Mouse (Mus musculus) R1 (cell line): ENCODE results near the gene Mmp28.

ENCODE experiments used
- DNase-seq: peaks from one replicate; pipeline ENCODE4 v3.0.0-alpha.2; 2018; ENCODE audit warnings: low read depth, low spot score

Gene Mmp28

DNA sequence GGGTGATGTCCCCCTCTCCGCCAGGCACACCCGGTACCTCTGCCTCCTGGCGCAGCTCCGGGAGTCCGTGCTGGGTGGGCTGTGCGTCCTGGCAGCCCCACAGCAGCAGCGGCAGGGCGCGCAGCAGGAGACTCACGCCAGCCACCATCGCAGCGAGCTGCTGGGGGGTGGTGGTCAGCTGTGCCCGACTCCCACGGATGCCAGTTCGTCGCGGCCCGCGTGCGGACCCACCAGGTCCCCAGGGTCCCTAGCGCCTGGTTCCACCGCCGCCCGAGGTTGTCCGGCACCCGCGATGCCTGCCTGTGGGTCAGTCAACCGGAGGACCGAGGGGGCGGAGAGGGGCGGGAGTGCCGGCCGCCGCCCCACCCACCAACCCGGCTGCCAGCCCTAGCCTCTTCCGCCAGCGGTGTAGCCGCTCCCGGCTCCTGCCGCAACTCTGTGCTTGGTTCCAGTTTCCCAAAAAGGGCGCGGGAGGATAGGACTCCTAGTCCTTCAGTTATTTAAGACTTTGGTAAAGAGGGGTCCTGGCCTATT lies at the start of gene Mmp28:
Gene Mmp28 (minus strand): TSS at position 361 of the 534 bp plus-strand sequence.
- DNase-seq, result peak; percentile 23

DNA sequence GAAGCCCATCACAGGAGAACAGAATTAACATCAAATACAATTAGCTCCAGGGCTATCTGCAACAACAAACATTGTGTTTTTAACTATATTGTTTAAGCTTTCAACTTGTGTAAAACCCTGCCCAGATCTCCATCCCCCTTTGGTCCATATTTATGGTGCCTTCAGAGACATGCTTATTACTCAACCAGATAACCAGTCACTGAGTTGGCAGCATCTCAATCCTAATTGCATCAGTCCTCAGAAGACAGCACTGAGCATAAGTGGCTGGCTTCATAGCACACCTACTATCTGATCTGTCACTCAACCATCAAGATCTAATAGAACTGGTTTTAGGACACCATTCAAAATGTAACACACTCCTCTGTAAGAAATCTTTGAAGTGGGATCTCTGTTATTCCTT lies 46.6 kb upstream of the Mmp28 start:
- DNase-seq, result no peak

DNA sequence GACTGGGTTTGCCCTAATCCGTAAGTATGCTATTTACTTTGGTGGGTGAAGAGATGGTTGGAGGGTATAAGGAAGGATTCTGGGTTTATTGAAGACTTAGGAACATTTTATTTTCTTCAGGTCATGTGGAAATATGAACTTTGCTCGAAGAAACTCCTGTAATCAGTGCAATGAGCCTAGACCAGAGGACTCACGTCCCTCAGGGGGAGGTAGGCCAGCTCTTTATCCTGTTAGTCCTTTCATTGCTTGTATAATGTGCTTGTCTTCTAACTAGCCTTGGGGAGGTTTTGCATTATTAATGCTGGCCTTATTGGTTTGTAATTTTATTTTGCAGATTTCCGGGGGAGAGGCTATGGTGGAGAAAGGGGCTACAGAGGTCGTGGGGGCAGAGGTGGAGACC lies 41.4 kb upstream of the Mmp28 start:
- no peak for DNase-seq

DNA sequence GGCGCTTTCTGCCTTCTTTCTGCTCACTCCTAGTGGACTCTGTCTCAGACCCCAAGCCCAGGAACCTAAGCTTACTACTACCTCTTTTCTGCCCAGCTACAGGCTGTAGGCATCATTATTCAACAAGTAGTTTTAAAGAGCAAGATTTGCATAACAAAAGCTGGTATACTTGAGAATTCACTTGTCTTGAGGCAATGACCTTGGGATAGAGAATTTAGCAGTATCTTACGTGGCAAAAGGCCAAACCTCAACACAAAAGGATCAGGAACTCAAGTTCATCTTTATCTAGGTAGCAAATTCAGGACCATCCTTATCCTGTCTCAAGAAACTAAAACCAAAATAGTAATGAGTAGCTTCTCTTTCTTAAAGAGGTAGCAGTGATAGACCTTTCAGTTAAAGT lies 32.7 kb upstream of the Mmp28 start:
- DNase-seq, result peak; percentile 95

DNA sequence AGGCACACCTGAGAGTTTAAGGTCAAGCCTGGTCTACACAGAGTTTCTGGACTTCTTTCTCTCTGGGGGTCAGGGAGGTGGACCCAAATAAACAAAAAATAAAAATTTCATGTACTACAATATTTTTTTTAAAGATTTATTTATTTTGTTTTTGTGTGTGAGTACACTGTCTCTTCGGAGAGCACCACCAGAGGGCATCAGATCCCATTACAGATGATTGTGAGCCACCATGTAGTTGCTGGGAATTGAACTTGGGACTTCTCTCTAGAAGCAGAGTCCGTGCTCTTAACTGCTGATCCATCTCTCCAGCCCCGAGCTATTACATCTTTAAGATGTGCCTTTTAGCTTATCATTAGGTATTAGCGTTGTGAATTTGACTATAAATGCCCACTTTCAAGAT lies 28.6 kb upstream of the Mmp28 start:
- DNase-seq, result peak; percentile 51

DNA sequence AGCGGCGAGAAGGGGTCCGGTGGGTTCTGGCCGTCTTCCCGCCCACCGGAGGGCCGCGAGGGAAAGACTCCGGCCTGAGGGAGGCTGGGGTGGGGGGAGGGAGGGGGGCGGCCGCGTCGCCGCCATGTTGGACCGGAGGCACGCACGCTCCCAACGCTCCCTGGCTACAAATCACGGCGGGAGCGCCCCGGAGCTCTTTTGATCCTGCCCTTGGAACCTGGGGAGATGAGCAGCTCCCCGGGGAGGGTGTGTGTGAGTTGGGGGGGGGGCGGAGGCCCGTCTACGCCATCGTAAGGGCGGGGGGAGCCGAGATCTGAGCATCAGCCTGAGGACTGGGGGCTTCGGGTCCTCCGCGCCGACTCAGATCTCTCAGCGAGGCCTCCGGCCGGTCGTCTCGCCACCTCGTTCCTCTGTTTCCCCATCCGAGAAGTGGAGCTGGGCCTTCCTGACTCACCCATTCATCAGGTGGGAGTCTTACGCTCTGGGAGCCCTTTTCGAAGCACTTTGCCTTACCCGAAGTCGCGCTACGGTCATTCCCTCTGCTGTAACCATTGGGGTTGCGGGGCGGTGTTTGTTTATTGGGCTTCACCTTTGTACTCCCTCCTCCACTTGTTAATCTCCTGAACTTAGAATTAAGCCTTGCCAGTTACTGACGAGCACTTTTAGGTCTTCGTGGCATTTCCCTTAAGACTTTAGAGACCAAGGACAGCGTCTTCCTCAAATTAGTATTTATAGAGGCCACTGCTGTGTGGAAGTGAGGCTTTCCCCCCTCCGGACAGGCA lies 10.6 kb upstream of the Mmp28 start:
- peak; percentile 55 for DNase-seq

DNA sequence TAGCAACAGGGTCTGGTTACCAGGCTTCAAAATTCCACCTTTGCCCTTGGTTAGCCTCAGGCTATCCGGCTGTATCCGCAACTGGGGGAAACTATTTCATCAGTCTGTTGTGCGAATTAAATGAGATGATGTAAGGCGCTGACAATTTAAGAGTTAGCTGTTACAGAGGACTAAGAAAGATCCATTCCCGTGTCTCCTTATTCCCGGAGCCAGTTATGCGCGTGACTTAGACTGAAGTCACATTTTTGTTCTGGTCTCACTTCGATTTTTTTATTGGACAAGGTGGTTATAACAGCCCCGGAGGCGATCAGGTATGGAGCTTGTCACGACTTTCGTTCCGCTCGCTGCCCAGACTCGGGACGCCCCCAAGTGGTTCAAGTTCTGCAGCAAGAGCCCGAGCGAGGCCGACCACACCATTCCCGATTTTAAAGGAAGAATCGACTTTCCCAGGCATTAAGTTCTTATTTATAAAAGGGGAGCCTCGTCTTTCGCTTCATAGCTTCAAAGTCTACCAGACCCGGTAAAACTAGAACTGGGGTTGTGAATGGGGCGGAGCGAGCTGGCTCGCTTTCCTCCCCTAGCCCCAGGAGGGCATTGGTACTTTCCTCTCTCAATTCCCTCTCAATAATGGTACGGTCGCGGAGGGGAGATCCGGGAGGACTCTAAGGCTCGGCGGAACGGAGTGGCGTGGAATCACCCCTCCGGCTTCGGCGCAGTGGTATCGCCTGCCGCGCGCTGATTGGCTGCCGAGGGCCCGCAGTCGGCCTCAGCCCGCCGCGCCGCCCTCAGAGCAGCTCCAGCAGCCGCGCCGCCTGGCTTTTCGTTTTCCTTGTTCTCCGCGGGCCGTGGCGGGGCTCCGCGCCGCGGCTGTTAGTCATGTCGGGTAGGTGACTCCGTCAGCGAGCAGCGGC lies 9.7 kb upstream of the Mmp28 start, which contains the start of gene Taf15:
Gene Taf15 (plus strand): TSS at position 763 of the 911 bp plus-strand sequence.
- DNase-seq, result peak; percentile 100

DNA sequence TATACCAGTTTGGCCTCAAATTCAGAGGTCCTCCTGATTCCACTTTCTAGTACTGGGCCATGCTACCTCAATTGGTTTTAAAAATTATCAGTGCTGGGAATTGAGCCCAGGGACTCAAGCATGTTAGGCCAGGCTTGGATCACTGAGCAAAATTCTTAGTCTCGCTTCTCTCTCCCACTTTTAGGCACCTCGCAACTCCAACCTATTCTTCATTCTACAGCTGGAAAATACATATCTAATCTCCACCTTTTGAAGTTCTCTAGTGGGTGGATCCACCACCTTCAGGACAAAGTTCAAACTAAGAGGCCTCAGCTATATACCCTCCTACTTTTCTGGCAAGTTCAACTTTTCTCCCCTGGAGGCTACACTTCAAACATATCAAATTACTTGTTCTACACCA lies 8.9 kb upstream of the Mmp28 start:
- no peak for DNase-seq

DNA sequence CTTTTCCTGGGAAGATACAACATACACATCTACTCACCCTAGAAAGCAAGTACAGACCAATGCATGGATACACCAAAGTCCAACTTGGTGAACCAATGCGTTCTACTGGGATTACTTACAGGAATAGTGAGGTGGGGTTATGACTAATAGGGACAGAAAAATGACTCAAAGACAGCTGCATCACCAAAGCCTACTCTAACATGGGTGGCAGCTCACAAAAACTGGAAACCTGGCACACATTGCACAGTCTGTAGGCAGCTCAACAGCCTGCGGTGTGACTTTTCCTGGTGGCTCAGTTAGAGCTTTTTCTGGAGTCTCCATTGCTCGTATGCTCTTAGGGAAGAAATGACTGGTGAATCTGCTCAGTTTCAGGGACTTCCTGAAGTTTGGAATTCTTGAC lies 5.9 kb upstream of the Mmp28 start:
- no peak for DNase-seq

DNA sequence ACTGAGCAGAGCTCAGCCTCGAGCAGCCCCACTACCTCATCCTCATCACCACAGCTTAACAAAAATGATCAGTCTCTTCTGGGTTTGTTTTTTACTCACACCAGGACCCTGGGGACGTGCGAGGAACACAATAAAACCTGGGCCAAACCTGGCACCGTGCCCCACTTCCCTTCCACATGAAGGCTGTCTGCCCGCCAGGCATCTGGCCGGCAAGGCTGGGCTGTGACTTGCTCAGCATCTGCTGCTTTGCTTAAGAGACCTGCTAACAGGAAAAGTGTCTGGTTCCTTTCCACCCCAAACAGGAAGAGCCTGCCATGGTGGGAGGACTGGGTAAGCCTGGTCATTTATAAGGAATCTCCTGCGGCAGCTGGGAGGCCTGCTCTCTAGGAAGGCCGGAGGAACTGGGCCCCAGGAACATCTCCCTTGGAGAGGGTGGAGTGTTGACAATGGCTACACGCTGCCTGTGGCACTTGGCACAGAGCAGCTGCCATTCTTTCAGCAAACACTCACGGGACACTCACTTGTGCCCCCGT lies 4.3 kb upstream of the Mmp28 start:
- no peak for DNase-seq

DNA sequence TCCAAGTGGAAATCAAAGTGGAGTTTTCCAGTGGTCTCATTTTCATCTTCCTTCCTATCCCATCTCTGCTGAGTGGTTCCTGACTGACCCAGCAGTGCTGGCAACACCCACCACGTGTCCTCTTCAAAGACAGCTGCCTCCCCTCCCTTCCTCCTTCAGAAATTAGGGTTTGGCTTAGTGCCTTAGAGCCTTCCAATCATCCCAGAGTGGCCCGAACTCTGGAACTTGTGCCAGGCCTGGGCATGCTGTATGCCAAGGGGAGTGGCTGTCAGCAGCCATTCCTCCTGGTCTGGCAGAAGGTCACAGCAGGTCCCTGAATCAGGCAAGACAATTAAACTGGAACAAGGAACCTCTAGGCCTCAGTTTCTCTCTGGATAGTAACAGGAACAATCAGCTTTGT lies 3.1 kb upstream of the Mmp28 start:
- no peak for DNase-seq

DNA sequence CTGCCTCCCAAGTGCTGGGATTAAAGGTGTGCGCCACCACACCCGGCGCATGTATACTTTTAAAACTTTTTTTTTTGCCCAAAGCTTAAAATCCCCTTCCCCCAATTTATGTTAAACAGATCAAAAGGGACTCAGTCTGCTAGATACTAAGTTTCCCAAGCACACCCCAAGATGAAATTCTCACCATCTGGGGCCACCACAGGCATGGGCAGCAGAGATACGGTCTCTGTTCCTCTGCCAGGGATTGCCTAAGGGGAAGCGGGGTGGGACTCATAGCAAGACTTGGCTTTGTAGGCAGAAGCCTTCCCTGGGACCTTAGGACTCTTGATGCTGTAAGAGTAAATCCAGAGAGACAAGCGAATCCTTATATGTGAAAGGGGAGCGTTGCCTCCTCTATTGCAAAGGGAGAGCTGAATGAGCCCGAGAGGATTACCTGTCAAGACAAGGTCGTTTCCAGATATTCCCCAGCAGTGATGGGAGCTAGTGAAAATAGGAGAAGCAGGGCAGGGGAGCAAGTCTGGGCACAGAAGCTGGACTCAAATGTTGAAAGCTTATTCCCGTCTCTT lies 1.3 kb downstream of the Mmp28 start:
- no peak for DNase-seq

DNA sequence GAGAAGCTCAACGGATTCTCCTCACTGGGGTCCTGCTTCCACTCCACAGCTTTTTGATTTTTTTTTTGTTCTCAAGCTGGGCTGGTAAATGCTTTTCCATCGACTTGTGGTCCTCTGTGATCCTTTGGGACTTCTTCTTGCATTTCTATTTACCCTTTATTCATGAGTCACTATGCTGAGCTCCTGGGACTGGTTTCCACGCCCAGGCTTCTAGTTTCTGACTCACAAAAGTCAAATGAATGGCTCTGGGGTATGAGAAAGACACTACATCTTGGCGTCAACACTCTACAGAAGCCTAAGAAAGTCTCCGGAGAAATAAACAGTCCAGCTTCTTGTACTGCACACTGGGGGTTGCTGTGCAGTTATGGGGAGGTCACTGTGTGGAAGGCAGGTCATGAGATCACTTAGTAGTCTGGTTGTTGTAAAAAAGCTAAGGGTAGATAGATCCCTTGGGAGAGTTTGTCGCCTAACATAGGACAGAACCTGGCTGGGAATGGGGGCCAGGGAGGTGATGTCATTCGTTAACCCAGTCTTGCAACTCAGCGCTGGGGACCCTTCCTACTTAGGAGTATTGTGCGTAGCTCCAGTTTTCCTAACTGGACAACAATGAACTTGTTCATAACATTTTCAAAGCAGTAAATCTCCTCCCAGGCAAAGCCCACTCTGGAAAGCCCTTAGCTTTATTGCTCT lies 4.8 kb downstream of the Mmp28 start:
- no peak for DNase-seq

DNA sequence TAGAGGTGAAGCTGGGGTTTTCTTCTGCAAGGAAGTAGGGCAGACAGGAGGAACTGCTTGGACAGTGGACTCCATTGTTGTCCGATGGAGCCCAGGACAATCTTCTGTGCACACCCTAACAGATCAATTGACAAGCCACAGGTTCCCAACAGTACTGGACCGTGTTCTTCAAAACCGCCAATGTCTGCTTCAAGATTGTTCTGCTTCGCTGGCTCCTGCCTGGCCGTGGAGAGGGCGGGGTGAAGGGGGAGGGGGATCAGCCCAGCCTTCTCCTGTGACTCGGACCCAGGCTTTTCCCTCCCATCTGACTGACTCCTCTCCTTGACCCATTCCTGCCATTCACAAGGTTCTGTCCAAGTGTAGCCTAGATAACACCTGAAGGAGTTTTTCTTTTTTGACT lies 5.6 kb downstream of the Mmp28 start:
- DNase-seq, result no peak

DNA sequence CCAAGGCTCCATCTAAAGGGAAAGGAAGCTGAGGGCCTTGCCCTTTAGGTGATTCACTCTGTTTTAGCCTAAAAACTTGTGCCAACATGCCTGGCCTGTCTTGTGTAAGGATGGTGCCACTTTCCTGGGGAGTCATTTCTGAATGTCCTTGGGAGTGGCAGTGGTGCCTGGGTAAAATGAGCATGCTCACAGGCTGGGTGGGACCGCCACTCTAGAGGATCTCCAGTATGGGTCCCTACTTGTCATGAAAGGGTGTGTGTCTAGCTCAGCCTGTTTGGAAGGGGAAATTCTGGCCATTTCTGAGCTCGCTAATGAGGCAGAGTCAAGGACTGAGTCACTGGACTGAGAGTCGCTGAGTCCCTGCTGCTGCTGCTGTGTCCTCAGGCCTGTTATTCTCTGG lies 7.3 kb downstream of the Mmp28 start:
- DNase-seq, result no peak

DNA sequence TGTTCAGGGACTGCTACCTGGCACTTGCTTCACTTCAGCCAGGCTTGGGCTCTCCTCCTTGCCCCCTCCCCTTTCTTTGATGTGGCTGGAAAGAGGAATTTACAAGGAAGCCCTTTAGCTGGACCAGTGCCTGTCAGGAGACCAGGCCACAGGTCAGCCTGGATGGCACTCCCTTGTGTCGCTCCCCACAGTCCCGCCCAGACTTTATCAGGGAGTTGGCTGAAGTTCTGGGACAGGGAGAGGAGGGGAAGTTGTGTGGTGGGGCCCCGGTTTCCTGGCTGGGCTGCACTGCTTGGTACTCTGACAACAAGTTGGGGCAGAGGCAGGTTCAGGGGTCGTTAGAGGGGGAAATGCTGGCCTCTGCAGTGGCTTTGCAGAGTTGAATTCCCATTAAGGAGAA lies 8.3 kb downstream of the Mmp28 start:
- DNase-seq, result no peak

DNA sequence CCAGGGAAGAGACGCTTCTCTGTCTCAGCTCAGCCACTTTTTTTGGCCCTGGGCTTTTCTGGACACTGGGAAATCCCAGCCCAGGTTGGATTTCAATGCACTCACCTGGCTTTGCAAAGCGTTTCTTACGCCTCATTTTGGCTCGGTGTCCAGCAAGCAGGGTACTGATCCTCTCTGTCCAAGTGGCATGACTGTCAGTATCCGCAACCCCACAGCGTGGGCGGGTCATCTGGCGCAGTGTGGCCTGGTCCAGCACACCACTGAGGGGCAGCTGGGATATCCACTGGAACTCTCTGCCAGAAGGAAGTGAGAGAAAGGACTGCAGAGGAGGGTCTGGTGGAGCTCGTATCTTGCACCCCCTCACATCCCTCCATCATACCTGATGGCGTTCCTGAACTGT lies 11.6 kb downstream of the Mmp28 start:
- no peak for DNase-seq

DNA sequence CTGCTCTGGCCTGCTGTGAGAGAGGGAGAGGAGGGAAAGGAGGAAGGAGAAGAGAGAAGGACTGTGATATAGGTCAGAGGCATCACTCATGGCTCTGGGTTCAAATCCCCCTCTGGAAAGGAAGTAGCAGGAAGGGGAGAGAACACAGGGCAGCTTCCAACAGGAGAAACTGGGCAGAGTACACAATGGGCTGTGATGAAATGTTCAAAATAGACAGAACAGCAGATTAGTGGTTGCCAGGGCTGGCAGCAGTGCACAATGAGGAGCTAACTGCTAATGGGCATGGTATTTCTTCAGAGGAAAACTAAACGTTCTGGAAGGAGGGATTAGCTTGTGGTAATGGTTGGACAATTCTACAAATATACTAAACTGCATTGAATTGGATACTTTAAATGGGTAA lies 12.3 kb downstream of the Mmp28 start:
- no peak for DNase-seq

DNA sequence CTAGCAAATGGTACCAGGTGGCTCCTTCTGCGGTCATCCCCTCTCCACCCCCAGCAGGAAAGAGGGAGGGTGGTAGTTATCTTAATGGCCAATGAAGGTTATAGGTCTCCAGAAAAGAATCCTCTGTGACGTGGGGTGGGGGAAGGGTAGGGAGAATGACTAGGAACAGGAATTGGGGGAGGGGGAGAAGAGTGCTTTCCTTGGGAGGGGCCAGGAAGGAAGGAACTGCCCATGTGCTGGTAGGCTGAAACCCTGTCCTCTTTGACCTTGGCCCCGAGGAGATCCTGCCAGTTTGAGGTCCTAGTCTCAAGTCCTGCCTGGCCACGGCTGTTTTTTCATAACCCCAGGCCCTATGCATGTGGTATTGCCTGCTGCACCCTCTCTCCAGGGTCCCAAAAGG lies 13.6 kb downstream of the Mmp28 start:
- DNase-seq, result peak; percentile 90

DNA sequence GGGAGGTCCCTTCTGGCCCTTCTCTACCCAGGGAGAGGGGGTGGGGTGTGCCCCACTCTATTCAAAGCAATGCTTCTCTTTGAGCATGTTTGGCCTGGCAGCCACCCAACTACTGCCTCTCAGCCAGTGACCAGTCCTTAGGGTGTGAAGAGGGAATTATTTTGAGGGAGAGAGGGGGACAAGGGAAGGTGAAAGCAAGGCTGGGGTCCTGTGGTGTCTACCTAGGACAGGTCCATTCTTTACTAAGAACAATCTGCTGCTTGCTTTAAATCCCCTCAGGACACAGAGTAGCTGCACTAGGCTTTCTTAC lies 14.0 kb downstream of the Mmp28 start:
- no peak for DNase-seq
